Mouse (Mus musculus) spleen, adult 2 months (tissue): ENCODE measurements around the gene Prap1. TPM values are rescaled to one million over a fixed set of nuclear protein-coding genes. Genes with fewer than 3 reads are reported as not detected.
"Not testable (repeated sequence)": the region's sequence is repeated elsewhere in the genome, so short reads cannot be mapped to it uniquely, and the experiment has no call there.

Source experiments
- DNase-seq, 2 experiments: peaks; one replicate each; pipeline versions ENCODE4 v3.0.0 to v3.0.0-alpha.2; 2012 to 2021; ENCODE audit warnings: low spot score in 2 of 2, low read depth in 1 of 2
- H3K27ac ChIP-seq: fragments of 200-500 bp; 2 replicates; pipeline ENCODE4 v1.5.1; 2012; ENCODE audit warnings: low read length, inconsistent platforms; ENCODE audit not compliant: insufficient read depth
- H3K27me3 ChIP-seq: fragments of 200-500 bp; 2 replicates; pipeline ENCODE4 v1.6.1; 2012; ENCODE audit warnings: mild to moderate bottlenecking, moderate library complexity, low read length, inconsistent platforms; ENCODE audit not compliant: control insufficient read depth, insufficient read depth
- H3K36me3 ChIP-seq: fragments of 200-500 bp; 2 replicates; pipeline ENCODE4 v1.6.1; 2012; ENCODE audit warnings: mild to moderate bottlenecking, low read length, inconsistent platforms; ENCODE audit not compliant: control insufficient read depth, insufficient read depth
- H3K4me1 ChIP-seq: fragments of 200-500 bp; 2 replicates; pipeline ENCODE4 v1.6.1; 2011; ENCODE audit warnings: inconsistent platforms; ENCODE audit not compliant: control insufficient read depth, insufficient read depth, insufficient read length
- H3K4me3 ChIP-seq: fragments of 200-500 bp; 2 replicates; pipeline ENCODE4 v1.5.1; 2011; ENCODE audit warnings: mild to moderate bottlenecking, inconsistent platforms; ENCODE audit not compliant: insufficient read depth, insufficient read length; ENCODE audit errors: extremely low read depth
- CTCF ChIP-seq: fragments of 200-500 bp; IDR thresholded peaks from 2 replicates; pipeline ENCODE4 v1.5.1; 2011; ENCODE audit warnings: mild to moderate bottlenecking, inconsistent platforms; ENCODE audit not compliant: insufficient read depth, insufficient read length, insufficient replicate concordance; ENCODE audit errors: extremely low read depth
- POLR2A ChIP-seq: fragments of 200-500 bp; IDR thresholded peaks from 2 replicates; pipeline ENCODE4 v1.6.1; 2011; ENCODE audit warnings: low read depth, low read length, inconsistent platforms
- WGBS: fragments of 180-500 bp; shearing (Covaris S2); methylation state at CpG from one replicate; pipeline ENCODE4 v1.1.7; 2018; 5-methylcytosine and 5-hydroxymethylcytosine counted together
- polyA plus RNA-seq: library from polyadenylated mRNA; depleted of rRNA; stranded (reverse); fragments of >200 nt; gene quantifications from 2 replicates; pipeline ENCODE4 v1.2.3, GENCODE M21; 2012

The Prap1 gene
- polyA plus RNA-seq, 1 experiment, result not detected

- 81% methylated on average over 13 of the region's 13 CpGs for WGBS
- no peak overlapping the region for H3K4me3 ChIP-seq
- DNase-seq, result no peak
- no peak overlapping the region for H3K27ac ChIP-seq
- TF ChIP-seq CTCF, result no peak
- TF ChIP-seq POLR2A, result no peak
- peaks cover 6% of the 10 kb centered on the region; the same call in 1 of the 2 replicates for H3K4me1 ChIP-seq
- H3K36me3 ChIP-seq, result no peaks in the 10 kb centered on the region
- H3K27me3 ChIP-seq, result no peaks in the 10 kb centered on the region
These were observed 28.2 kb downstream of the Prap1 start for GRCm38 (mm10) chr7:140121338-140121910.

DNA sequence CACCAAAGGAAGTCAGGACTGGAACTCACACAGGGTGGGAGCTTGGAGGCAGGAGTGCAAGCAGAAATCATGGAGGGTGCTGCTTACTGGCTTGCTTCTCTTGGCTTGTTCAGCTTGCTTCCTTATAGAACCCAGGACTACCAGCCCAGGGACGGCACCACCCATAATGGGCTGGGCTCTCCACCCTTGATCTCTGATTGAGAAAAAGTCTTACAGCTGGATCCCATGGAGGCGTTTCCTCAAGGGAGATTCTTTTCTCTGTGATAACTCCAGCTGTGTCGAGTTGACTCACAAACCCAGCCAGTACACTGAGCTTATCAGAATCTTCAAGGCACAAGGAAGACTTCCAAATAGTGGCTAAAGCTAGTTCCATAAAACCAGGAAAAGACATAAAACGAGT is 29.6 kb downstream of the Prap1 start:
- no peak for DNase-seq
- Histone ChIP-seq H3K27ac (no peak overlapping the region), H3K27me3 (no peaks in the 10 kb centered on the region), H3K36me3 (no peaks in the 10 kb centered on the region), H3K4me3 (no peak overlapping the region), H3K4me1 (no peaks in the 10 kb centered on the region; the same call in 1 of the 2 replicates)
- 60% methylated on average over 4 of the region's 4 CpGs for WGBS
- TF ChIP-seq POLR2A (no peak), CTCF (no peak)

DNA sequence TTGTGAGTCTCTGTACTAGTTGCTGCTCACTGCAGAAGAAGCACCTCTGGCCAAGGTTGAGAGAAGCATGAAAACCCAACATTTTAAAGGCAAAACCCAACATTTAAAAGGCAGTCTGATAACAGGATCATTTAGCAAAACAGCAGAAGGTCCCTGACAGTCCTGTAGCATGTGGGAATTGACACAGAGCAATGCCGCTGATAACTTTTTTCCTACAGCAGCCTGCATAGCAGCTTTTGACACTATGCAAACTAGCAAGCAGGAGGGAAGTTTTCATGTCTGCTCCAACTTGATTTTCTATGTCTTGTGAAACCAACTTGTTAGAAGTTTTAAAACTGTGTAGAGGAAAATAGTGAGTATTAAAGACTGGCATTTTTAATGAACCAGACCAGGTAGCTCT is 31.2 kb downstream of the Prap1 start:
- Histone ChIP-seq H3K27ac (no peak overlapping the region), H3K4me1 (no peaks in the 10 kb centered on the region; the same call in 1 of the 2 replicates), H3K4me3 (no peak overlapping the region), H3K27me3 (no peaks in the 10 kb centered on the region), H3K36me3 (no peaks in the 10 kb centered on the region)
- WGBS, result 89% methylated on average over 1 of the region's 1 CpGs
- DNase-seq, result no peak
- TF ChIP-seq POLR2A (no peak), CTCF (no peak)

GRCm38 (mm10) chr7:140125278-140126021 is 32.3 kb downstream of the Prap1 start:
- Histone ChIP-seq H3K36me3 (no peaks in the 10 kb centered on the region), H3K27ac (no peak overlapping the region), H3K27me3 (no peaks in the 10 kb centered on the region), H3K4me1 (no peaks in the 10 kb centered on the region; the same call in 1 of the 2 replicates), H3K4me3 (peak overlapping the region; percentile 73)
- 2% methylated on average over 40 of the region's 40 CpGs for WGBS
- TF ChIP-seq POLR2A, result 0 out of 2 replicates have a peak, but pooled peaks have one; percentile 10
- no peak for TF ChIP-seq CTCF
- peak; percentile 65 to 92 for DNase-seq

- TF ChIP-seq POLR2A (no peak), CTCF (no peak)
- no peaks in the 10 kb centered on the region for H3K36me3 ChIP-seq
- no peaks in the 10 kb centered on the region for H3K27me3 ChIP-seq
- 4% methylated on average over 5 of the region's 5 CpGs for WGBS
- peak overlapping the region; percentile 73 for H3K4me3 ChIP-seq
- H3K4me1 ChIP-seq, result no peaks in the 10 kb centered on the region; the same call in 1 of the 2 replicates
- DNase-seq, result no peak
- no peak overlapping the region for H3K27ac ChIP-seq
These were observed 32.8 kb downstream of the Prap1 start for GRCm38 (mm10) chr7:140126022-140126350.

DNA sequence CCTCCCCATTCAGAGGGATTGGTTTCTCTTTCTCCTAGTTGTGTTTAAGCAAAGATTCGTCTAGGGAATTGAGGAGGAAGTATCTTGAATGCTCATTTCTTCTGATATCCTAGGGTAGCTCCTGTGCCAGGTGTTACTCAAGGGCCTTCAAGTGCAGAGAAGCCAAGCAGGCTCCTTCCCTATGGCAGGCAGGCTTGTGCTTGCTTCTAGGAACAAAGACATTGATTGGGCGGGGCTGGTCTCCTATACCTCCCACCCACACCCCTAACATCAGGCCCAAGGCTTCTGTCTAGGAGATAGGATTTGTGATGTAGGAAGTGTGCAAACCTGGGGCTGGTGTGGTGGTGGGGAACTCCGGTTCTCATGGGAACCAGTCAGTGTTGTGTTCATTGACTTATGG is 33.7 kb downstream of the Prap1 start:
- H3K4me1 ChIP-seq, result no peaks in the 10 kb centered on the region; the same call in 1 of the 2 replicates
- H3K36me3 ChIP-seq, result no peaks in the 10 kb centered on the region
- TF ChIP-seq CTCF (no peak), POLR2A (no peak)
- no peak for DNase-seq
- no peak overlapping the region for H3K27ac ChIP-seq
- no peaks in the 10 kb centered on the region for H3K27me3 ChIP-seq
- WGBS, result 57% methylated on average over 3 of the region's 3 CpGs
- H3K4me3 ChIP-seq, result no peak overlapping the region

DNA sequence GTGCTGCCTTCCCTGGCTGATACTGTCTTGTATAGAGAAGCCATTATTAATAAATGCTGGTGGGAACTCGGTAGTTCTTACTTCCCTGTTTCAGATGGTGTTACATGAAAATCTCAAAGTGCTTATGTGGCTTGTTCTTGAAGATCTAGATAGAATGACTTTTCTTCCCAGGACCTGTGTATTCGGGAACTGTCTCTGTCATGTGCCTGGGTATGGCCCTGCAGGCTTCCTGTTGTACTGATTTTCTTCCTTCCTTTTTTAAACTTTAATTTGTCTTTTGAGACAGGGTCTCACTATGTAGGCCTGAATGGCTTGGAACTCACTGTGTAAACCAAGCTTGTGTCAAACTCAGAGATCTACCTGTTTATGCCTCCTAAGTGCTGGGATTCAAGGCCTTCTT is 34.7 kb downstream of the Prap1 start:
- no peak overlapping the region for H3K27ac ChIP-seq
- no peaks in the 10 kb centered on the region; the same call in 1 of the 2 replicates for H3K4me1 ChIP-seq
- 31% methylated on average over 2 of the region's 2 CpGs for WGBS
- no peak for DNase-seq
- no peak overlapping the region for H3K4me3 ChIP-seq
- no peaks in the 10 kb centered on the region for H3K36me3 ChIP-seq
- no peaks in the 10 kb centered on the region for H3K27me3 ChIP-seq
- no peak for TF ChIP-seq CTCF
- no peak for TF ChIP-seq POLR2A

DNA sequence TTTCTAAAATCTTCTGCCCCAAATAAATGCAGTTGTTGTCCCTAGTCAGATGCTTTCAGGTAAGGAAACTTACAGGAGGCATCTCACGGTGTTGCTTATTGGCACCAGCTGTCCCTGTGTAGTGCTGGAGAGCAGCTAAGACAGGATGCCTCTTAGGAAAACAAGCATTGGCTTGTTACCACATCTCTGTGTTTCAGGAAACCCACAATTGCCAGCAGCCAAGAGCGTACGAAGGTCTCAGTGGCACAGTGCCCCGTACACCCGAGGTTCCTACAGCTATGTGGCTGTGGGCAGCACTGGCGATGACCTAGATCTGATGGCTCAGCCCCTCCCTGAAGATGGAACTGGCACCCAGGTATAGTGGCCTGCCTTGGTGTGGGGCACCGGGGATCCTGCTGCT is 39.0 kb downstream of the Prap1 start:
- not testable (repeated sequence) for H3K36me3 ChIP-seq, H3K27me3 ChIP-seq, H3K27ac ChIP-seq, H3K4me1 ChIP-seq, DNase-seq, H3K4me3 ChIP-seq
- WGBS, result 45% methylated on average over 7 of the region's 7 CpGs

GRCm38 (mm10) chr7:140134033-140134432 is 40.8 kb downstream of the Prap1 start:
- not testable (repeated sequence) for H3K36me3 ChIP-seq, H3K4me3 ChIP-seq, H3K27ac ChIP-seq, H3K4me1 ChIP-seq, H3K27me3 ChIP-seq, DNase-seq
- WGBS, result 35% methylated on average over 7 of the region's 7 CpGs
